Mouse (Mus musculus) urinary bladder, postnatal 14 days (tissue): ENCODE measurements around the gene Ankmy1.

ENCODE experiments used
- DNase-seq: peaks from one replicate; pipeline ENCODE4 v3.0.0; 2021; ENCODE audit warnings: low spot score

Ankmy1 gene

DNA sequence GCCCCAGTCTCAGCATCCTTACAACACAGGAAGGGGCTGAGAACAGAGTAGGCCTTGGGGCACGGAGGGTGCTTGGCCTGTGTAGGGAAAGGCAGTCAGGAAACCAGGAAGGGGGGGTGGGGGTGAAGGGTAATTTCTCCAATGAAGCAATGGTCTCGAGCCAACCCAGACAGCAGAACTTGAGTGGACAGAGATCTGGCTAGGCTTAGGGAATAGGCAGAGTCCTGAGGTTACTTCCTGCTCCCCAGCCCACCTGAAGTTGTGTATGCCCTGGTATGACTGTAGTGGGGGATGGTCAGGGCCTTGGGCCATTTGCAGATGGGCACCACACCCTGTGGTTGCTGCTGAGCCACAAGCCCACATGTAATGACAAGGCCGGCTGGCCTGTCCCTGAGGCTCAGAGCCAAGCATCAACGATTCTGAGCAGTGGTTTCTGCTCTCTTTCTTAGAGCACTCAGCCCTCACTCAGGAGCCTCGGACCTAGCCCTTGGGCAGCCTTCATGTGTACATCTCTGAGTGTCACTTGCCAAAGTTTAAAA lies 86.9 kb downstream of the Ankmy1 start:
- no peak for DNase-seq

DNA sequence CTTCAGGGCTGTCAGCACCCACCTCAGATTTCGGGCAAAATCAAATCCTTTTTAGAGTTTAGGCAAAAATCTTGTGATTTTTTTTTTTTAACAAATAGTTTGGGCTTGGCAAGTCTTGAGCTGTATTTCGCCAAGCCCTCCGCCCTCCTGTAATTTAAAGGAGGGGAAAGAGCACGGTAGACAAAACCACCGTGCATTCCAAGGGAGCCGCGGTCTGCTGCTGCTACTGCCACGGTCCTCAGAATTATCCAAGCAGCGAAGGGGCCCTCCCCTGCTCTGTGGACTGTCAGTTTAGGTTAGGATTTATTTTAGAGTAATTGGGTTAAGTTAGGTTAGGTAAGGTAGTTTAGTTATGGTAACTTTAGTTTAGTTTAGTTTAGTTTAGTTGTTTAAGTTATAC lies 87.6 kb downstream of the Ankmy1 start:
- DNase-seq: no peak

DNA sequence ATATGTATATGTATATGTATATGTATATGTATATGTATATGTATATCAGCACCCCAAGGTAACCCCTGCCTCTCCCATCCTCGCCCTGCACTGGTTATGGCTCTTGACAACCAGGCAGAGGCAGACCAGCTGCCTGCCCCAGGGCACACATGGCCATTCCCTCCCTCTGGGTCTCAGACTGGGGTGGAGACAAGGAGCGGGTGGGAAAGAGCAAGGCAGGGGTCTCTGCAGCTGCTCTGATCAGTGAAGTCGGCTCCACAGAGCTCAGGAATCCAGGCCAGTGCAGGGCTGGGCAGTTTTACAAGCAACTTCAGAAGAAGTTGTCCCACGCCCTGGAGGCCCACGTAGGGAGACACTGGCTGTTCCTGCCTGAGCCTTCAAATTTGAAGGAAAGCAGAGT lies 88.4 kb downstream of the Ankmy1 start:
- DNase-seq: peak; percentile 18
